Mouse (Mus musculus) heart, postnatal 14 days (tissue): ENCODE data around the gene Olfr187. TPM values are rescaled to one million over a fixed set of nuclear protein-coding genes. Genes with fewer than 3 reads are reported as not detected.
"Not testable (repeated sequence)": the region's sequence is repeated elsewhere in the genome, so short reads cannot be mapped to it uniquely, and the experiment has no call there.

Source experiments
- DNase-seq, 2 experiments: peaks; one replicate each; pipeline ENCODE4 v3.0.0; 2021 to 2022
- intact Hi-C: fragments of 180-260 bp; cut with DNase I; formaldehyde crosslinking; loops from one replicate; pipeline ENCODE4 v1.15.1; 2025
- long read RNA-seq, 2 experiments: library from polyadenylated mRNA; stranded (forward); transcript quantifications; one replicate each; pipeline ENCODE4 v2.0.0; 2021
- total RNA-seq, 2 experiments: library from RNA; stranded (reverse); gene quantifications; 2 replicates each; pipeline ENCODE4 v1.2.3; 2021

Gene Olfr187
- not detected for total RNA-seq
- long read RNA-seq, experiment 1: 0 reads
- long read RNA-seq, experiment 2: 0 reads

DNA sequence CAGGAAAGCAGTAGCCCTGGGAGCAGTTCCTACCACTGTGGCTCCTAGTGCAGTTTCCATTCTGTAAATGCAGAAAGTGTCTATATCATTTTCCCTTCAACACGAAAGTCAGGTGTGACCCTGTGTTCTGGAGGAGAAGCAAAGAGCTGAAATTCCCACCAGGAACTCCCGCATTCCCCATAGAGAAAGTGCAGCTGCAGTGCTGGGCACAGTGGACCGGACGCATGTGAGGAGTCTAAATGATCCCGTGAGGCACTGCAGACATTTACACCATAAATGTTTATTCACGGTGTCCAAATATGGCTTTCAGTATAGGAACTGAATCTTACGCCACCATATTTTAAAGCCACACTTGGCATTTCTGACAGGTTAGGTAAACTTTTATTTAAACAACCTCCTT lies at the start of gene Olfr187:
Gene Olfr187 (minus strand): TSS at position 58 of the 400 bp plus-strand sequence.
- intact Hi-C loops: no loop called here
- no peak for DNase-seq

DNA sequence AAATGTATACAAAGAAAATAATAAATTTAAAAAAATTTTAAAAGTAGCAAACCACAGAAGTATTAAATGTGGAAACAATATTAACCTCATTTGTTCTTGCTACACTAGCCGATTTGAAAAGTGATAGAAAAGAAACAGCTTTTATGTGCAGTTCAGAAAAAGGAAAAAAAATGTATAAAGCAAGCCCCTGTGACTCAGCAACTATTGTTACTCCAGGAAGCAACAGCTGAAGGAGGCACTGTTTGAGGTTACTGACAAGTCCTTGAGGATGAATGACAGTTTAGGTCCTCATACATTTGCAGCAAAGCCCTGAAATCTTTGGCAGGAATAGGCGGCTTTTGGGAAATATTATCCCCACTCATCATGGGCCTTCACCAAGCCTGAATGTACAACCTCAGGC lies 41.5 kb upstream of the Olfr187 start:
- intact Hi-C loops, DNase-seq: not testable (repeated sequence)

DNA sequence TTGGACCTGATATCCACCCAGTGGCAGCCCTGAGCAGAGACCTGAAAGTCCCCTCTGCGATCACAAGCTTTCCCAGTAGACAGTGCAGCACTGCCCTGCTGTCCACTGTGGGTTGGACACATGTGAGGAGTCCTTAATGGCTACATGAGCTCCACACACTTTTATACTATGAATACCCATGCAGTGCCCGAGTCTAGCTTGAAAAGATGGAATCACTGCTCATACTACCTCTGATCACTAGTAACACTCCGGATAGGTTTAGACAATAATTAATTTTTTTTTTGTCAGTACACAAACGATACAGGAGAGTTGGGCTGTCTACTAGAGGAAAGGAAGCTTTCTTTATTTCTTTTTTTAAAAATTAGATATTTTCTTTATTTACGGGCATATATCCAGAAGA lies 38.3 kb upstream of the Olfr187 start, which contains the start of gene Olfr190:
Gene Olfr190 (minus strand): TSS at position 101 of the 400 bp plus-strand sequence.
- intact Hi-C loops: no loop called here
- no peak for DNase-seq

DNA sequence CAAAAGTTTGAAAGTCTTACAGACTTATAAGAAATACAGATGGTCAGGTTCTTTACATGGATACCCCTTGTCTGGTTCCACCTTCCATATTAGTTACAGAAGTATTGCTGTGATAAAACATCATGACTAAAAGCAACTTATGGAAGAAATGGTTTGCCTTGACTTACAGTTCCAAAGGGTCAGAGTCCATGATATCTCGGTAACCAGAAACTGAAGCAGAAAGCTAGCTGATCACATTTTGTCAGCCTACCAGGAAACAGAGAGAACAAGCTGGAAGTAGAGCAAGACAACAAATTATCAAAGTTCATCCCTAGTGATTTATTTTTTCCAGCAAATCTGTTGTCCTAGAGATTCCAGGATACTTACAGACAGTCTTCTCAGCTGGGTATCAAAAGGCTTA lies 34.0 kb upstream of the Olfr187 start:
- intact Hi-C loops: no loop called here
- no peak for DNase-seq

DNA sequence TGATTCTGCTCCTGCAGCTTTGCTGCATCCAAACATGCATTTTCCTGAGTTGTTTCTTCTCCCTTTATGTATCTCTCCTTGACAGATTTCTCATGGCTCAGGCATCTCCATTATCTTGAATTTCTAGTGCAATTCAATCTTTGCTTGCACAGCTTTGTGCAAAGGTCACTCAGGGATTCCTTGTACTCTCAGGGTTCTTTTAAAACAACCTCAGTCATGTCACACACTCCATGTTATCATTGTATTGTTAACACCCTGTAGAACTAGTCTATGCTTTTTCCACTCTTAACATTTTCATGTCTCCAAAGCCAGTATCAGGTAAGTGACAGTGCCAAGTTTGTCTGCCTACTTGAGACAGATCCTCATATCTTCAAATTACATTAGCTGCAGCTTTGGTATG lies 32.2 kb upstream of the Olfr187 start:
- intact Hi-C loops: no loop called here
- no peak for DNase-seq

DNA sequence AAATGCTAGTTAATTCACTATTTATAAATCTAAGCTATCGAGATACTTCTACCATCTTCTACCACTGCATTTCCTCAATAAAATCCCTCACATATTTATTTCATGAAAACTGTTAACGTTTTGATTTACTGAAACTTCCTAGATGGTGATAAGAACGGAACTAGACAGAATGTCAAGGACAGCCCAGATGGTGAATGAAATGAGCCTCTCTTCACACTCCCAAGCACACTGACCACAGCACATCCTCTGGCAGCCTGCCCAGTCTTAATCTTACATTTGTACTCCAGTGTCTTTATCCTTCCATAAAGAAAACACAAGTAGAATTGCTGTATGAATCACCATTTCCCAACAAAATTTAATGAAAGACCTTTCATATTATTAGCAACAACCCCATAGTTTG lies 22.8 kb upstream of the Olfr187 start:
- intact Hi-C loops, DNase-seq: not testable (repeated sequence)

DNA sequence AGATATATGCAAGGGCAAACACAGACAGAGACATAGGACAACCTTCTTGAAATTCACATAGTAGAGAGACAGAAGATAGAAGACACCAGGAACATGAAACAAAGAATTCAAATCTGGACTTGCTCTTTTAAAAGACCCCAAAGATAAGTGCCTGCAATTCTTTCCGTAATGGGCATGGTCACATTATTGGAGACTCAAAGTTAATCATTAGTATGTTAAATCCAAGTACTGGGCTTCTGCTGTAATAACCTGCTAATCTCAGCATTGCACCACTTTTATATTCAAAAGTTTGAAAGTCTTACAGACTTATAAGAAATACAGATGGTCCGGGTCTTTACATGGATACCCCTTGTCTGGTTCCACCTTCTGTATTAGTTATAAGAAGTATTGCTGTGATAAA lies 9.7 kb upstream of the Olfr187 start:
- DNase-seq, intact Hi-C loops: not testable (repeated sequence)

DNA sequence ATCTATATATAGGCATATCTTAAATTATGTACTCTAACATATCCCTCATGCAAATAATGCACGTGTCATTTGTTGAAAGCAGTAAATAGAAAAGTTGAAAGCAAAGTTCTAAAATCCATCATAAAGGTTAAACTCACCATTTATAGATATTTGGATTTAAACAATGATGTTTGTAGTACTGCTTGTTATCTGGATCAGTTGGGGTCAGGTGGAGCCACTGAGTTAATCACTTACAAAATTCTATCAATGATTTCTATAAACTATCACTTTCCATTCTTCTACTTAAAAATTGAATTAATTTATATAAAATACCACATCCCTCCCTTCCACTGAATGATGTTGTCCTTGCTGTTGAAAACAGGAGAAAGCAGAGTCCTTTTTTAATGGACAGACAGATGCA lies 9.3 kb upstream of the Olfr187 start:
- no peak for DNase-seq
- intact Hi-C loops: no loop called here

DNA sequence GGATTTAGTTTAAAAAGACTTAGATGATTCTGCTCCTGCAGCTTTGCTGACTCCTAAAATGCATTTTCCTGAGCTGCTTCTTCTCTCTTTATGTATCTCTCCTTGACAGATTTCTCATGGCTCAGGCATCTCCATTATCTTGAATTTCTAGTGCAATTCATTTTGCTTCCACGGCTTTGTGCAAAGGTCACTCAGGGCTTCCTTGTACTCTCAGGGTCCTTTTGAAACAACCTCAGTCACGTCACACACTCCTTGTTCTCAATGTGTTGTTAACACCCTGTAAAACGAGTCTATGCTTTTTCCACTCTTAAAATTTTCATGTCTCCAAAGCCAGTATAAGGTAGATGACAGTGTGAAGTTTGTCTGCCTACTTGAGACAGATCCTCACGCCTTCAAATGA lies 8.0 kb upstream of the Olfr187 start:
- intact Hi-C loops: no loop called here
- DNase-seq: no peak

DNA sequence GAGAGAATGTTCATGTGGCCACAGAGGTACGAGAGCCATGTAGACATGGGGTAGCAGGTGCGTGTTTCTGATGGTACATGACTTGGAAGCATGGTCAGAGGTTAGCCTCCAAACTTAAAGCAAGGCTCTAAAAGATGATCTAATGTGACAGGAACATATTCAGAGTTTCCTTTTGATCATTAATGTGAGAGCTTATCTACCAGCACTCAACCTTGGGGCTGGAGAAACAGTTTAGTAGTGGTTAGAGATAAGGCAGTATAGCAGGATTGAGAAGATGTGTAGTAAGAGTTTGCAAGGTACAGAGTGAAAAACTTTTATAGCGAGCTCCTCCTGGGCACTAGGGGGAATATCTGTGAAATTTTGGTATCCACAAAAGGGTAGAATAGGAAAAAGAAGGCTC lies 6.3 kb upstream of the Olfr187 start:
- intact Hi-C loops: no loop called here
- DNase-seq: no peak

DNA sequence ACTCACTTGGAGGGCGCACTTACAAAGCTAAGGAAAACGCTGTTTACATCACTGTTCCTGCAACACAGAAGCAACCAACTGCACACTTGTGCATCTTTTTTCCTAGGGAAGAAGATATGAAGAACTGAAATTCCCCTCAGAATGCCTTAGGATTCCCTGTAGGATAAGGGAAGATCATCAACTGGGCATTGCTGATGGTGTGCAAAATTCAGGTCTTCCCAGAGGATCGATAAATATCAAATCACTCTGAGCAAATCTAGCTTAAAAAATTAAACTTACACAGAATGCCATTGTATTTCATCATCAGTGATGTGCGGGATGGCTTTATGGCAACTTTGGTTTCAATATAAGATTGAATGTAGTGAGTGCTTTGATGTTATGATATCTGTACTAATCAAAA lies 9.4 kb downstream of the Olfr187 start, which contains the start of gene Olfr186:
Gene Olfr186 (minus strand): TSS at position 101 of the 400 bp plus-strand sequence.
- intact Hi-C loops: no loop called here
- no peak for DNase-seq

DNA sequence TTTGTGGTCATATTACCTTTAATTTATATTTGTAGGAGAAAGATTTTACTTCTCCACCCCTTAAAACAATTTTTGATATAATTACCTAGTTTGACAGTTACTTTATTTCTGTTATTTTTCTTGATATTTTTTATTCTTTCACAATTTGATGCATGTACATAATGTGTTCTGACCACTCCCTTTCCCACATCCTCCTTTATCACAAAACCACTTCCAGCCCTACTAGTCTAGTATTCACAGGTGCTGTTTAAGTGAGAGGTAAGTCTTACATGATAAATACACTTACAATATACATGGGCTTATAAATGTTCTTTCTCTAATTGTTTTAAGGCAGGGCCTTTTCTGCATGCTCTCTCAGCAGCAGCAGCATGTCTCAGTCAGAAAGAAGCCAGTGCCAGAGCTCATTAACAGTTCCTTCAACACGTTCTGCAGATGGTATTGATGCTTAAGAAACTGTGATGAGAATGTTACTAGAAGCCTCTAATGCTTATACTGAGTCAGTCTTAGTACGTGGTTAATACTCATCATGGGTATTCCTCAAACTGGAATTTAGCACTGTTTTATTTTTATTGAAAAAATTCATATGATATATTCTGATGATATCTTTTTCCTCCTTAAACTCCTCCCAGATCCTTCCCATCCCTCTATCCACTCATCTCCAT lies 26.1 kb downstream of the Olfr187 start:
- DNase-seq: no peak
- intact Hi-C loops: no loop called here

DNA sequence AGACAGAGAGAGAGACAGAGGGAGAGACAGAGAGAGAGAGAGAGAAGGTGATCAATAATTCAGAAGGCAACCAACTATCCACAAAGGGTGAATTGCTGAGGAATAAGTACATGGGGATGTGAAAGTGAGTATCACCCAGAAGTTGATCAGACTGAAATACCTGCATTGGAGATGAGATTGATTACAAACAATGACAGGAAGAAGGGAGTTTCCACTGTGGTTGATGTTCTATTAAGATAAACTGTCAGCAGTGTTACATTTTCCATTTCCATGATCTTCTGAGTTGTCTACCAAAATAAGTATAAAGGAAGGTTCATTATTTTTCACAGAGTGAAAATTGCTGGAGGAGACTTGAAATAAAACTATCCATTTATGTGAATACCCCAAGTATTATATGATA lies 32.4 kb downstream of the Olfr187 start:
- intact Hi-C loops: no loop called here
- no peak for DNase-seq

DNA sequence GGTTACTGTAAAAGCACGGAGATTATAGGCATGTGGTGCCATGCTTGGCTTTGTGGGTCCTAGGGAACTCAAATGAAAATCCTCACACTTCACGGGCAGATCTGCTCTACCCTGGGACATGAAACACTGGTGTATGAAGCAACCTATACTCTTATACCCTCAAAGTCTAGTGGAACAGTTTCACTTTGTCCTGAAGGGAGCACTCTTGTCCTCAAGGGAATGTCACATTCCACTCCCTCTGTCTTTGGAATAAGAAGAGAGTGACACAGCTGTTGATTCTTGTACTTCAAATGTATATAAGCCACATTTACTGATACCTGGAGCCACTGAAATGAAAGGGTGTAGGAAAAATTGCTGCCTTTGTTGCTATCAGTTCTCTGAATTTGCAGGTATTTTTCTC lies 44.5 kb downstream of the Olfr187 start, which contains the start of gene Olfr183:
Gene Olfr183 (plus strand): TSS at position 301 of the 400 bp plus-strand sequence.
- DNase-seq: no peak
- intact Hi-C loops: no loop called here

Other genes starting within 250 kb of the Olfr187 start
- not detected for gene Olfr173, start 239.5 kb downstream of the Olfr187 start, total RNA-seq
- gene Olfr175-ps1, start 213.0 kb downstream of the Olfr187 start, total RNA-seq: not detected
- gene Olfr177, start 165.0 kb downstream of the Olfr187 start, total RNA-seq: not detected
- gene Olfr178, start 147.7 kb downstream of the Olfr187 start, total RNA-seq: not detected
- not detected for gene Olfr181, start 111.0 kb downstream of the Olfr187 start, total RNA-seq
- gene Olfr180, start 110.4 kb downstream of the Olfr187 start, total RNA-seq: not detected
- gene Olfr183, start 44.4 kb downstream of the Olfr187 start, total RNA-seq: not detected
- gene Olfr186, start 9.5 kb downstream of the Olfr187 start, total RNA-seq: not detected
- gene Olfr190, start 38.2 kb upstream of the Olfr187 start, total RNA-seq: not detected
- not detected for gene Olfr191, start 50.1 kb upstream of the Olfr187 start, total RNA-seq
- not detected for gene Olfr193, start 72.1 kb upstream of the Olfr187 start, total RNA-seq
- gene Olfr194, start 81.3 kb upstream of the Olfr187 start, total RNA-seq: not detected
- not detected for gene Olfr195, start 107.3 kb upstream of the Olfr187 start, total RNA-seq
- gene Olfr196, start 130.7 kb upstream of the Olfr187 start, total RNA-seq: not detected
- gene Olfr198, start 163.8 kb upstream of the Olfr187 start, total RNA-seq: not detected
- gene Olfr199, start 180.0 kb upstream of the Olfr187 start, total RNA-seq: not detected
- gene Olfr201, start 232.9 kb upstream of the Olfr187 start, total RNA-seq: not detected
- not detected for gene Olfr202, start 247.0 kb upstream of the Olfr187 start, total RNA-seq